Mouse (Mus musculus) forebrain, embryonic 13.5 days (tissue): ENCODE results near the gene Mif. TPM values are rescaled to one million over a fixed set of nuclear protein-coding genes. Genes with fewer than 3 reads are reported as not detected.

Experiments
- ATAC-seq: fragments of 200-750 bp; cut with Nextera tagmentation; 2 replicates; pipeline ENCODE4 v1.8.0; 2017
- H3K27ac ChIP-seq: fragments of 300-500 bp; sonication (generic); 2 replicates; pipeline ENCODE4 v1.5.1; 2015; ENCODE audit warnings: inconsistent platforms, mild to moderate bottlenecking, moderate library complexity
- H3K27me3 ChIP-seq: fragments of 300-500 bp; sonication (generic); 2 replicates; pipeline ENCODE4 v1.6.1; 2015; ENCODE audit warnings: mild to moderate bottlenecking, inconsistent platforms
- H3K36me3 ChIP-seq: fragments of 300-500 bp; sonication (generic); 2 replicates; pipeline ENCODE4 v1.6.1; 2015; ENCODE audit warnings: mild to moderate bottlenecking, inconsistent platforms; ENCODE audit not compliant: poor library complexity, severe bottlenecking
- H3K4me1 ChIP-seq: fragments of 300-500 bp; sonication (generic); 2 replicates; pipeline ENCODE4 v1.6.1; 2015; ENCODE audit warnings: inconsistent platforms
- H3K4me2 ChIP-seq: fragments of 300-500 bp; sonication (generic); 2 replicates; pipeline ENCODE4 v1.6.1; 2015; ENCODE audit warnings: inconsistent platforms, mild to moderate bottlenecking, moderate library complexity
- H3K4me3 ChIP-seq: fragments of 300-500 bp; sonication (generic); 2 replicates; pipeline ENCODE4 v1.5.1; 2015; ENCODE audit warnings: mild to moderate bottlenecking, inconsistent platforms
- H3K9ac ChIP-seq: fragments of 300-500 bp; sonication (generic); 2 replicates; pipeline ENCODE4 v1.6.1; 2015; ENCODE audit warnings: mild to moderate bottlenecking, inconsistent platforms
- H3K9me3 ChIP-seq: fragments of 300-500 bp; sonication (generic); replicated peaks from 2 replicates; pipeline ENCODE4 v1.6.1; 2016; ENCODE audit warnings: inconsistent platforms
- WGBS: fragments of 180-500 bp; shearing (Covaris S2); methylation state at CpG from one replicate; pipeline ENCODE4 v1.1.7; 2015; 5-methylcytosine and 5-hydroxymethylcytosine counted together
- polyA plus RNA-seq: library from polyadenylated mRNA; unstranded; fragments of >200 nt; fragmentation: Nextera tagmentation; extraction: Ambion mirVana; gene quantifications from 2 replicates; pipeline ENCODE4 v1.2.1, GENCODE M21; 2015

The Mif gene
- polyA plus RNA-seq, 1 experiment from 2014 or later = 1,962 TPM

DNA sequence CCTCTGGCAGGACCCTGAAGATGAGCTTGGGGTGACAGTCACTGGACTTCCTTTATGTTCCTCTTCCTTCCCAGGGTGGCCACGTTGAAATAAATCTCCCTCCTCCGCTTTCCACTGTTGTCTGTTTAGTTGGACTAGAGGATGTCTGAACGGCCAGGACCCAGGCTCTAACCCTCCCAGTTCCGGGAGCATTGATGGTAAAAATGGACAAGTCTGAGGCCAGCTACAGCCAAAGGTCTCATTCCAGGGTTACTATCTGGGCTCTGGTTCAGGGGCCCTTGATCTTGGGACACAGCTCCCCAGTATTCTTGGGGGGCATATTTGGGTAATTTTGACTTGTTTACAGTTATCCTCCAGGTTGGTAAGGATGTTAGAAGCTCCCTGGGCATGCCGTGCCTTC is 1.5 kb upstream of the Mif start:
- no peak overlapping the region for H3K4me3 ChIP-seq
- H3K4me1 ChIP-seq = peaks cover 39% of the 10 kb centered on the region
- no peak overlapping the region for H3K4me2 ChIP-seq
- no peaks in the 10 kb centered on the region for H3K9me3 ChIP-seq
- peaks cover 18% of the 10 kb centered on the region for H3K36me3 ChIP-seq
- no peak for ATAC-seq
- WGBS = 68% methylated on average over 5 of the region's 5 CpGs
- H3K9ac ChIP-seq = no peak overlapping the region
- no peaks in the 10 kb centered on the region for H3K27me3 ChIP-seq
- H3K27ac ChIP-seq = no peak overlapping the region; the same call in 1 of the 2 replicates

- peak overlapping the region; percentile 93 for H3K27ac ChIP-seq
- H3K36me3 ChIP-seq = peaks cover 21% of the 10 kb centered on the region
- peak overlapping the region; percentile 78 for H3K4me2 ChIP-seq
- WGBS = 19% methylated on average over 7 of the region's 7 CpGs
- H3K4me3 ChIP-seq = no peak overlapping the region
- ATAC-seq = no peak
- no peaks in the 10 kb centered on the region for H3K27me3 ChIP-seq
- H3K4me1 ChIP-seq = peaks cover 39% of the 10 kb centered on the region
- peak overlapping the region; percentile 90; the same call in 1 of the 2 replicates for H3K9ac ChIP-seq
- H3K9me3 ChIP-seq = no peaks in the 10 kb centered on the region
These were observed 706 bp upstream of the Mif start for GRCm38 (mm10) chr10:75860746-75861145.

- Histone ChIP-seq H3K9me3 (no peaks in the 10 kb centered on the region), H3K9ac (peak overlapping the region; percentile 90), H3K27ac (peak overlapping the region; percentile 93), H3K4me3 (peak overlapping the region; percentile 80), H3K36me3 (peaks cover 24% of the 10 kb centered on the region), H3K4me1 (peaks cover 39% of the 10 kb centered on the region), H3K4me2 (peak overlapping the region; percentile 78), H3K27me3 (no peaks in the 10 kb centered on the region)
- peak; percentile 66 for ATAC-seq
- 2% methylated on average over 27 of the region's 27 CpGs for WGBS
These were observed 813 bp downstream of the Mif start for GRCm38 (mm10) chr10:75859107-75859746.

DNA sequence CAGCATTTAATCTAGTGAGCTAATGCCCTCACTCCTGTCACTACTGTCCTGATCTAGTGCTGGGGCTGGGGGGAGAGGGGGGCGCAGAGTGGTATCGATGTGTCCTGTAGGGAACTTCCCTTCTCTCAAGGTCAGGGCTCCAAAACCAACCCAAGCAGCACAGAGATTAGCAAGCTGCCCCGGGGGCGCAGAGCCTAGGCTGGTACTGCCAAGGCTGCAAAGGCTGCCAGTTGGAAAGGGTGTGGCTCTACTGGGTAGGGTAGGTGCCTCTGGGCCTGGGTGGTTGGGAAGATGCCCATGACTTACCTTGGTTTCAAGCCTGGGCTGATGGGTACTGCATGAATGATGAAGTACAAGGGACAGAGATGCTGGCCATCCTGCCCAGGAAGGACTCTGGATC is 2.4 kb downstream of the Mif start:
- WGBS = 91% methylated on average over 4 of the region's 4 CpGs
- H3K36me3 ChIP-seq = peaks cover 24% of the 10 kb centered on the region
- H3K27ac ChIP-seq = no peak overlapping the region
- 0 out of 2 replicates have a peak overlapping the region, but pooled peaks have one; percentile 78 for H3K4me2 ChIP-seq
- no peak overlapping the region for H3K4me3 ChIP-seq
- ATAC-seq = no peak
- no peak overlapping the region for H3K9ac ChIP-seq
- peaks cover 39% of the 10 kb centered on the region for H3K4me1 ChIP-seq
- no peaks in the 10 kb centered on the region for H3K9me3 ChIP-seq
- H3K27me3 ChIP-seq = no peaks in the 10 kb centered on the region

DNA sequence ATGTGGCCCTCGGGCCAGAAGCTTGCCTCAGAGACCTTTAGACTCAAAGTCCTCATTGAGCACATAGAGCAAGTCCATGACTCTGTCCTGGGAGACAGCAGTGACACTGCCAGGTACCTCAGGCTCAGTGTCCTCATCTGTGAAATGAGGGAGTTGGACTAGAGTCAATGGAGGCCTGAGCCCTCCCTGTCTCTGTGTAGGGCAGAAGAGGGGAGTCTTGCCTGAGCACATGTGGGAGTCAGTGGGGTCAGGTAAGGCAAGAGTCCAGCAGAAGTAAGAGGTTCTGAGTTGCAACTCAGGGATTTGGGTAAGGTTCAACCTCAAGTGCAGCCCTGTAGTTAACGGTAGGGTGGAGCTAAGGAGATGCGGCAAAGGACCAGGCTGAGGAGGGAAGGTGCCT is 3.1 kb downstream of the Mif start:
- H3K4me1 ChIP-seq = peaks cover 39% of the 10 kb centered on the region
- peaks cover 24% of the 10 kb centered on the region for H3K36me3 ChIP-seq
- H3K9me3 ChIP-seq = no peaks in the 10 kb centered on the region
- no peak for ATAC-seq
- H3K4me2 ChIP-seq = no peak overlapping the region
- no peak overlapping the region for H3K9ac ChIP-seq
- H3K27me3 ChIP-seq = no peaks in the 10 kb centered on the region
- WGBS = 86% methylated on average over 3 of the region's 3 CpGs
- H3K4me3 ChIP-seq = no peak overlapping the region
- no peak overlapping the region for H3K27ac ChIP-seq

- Histone ChIP-seq H3K9me3 (no peaks in the 10 kb centered on the region), H3K36me3 (peaks cover 24% of the 10 kb centered on the region), H3K4me1 (peaks cover 40% of the 10 kb centered on the region), H3K4me3 (no peak overlapping the region), H3K27ac (no peak overlapping the region), H3K27me3 (no peaks in the 10 kb centered on the region), H3K9ac (no peak overlapping the region), H3K4me2 (no peak overlapping the region)
- no peak for ATAC-seq
- WGBS = 85% methylated on average over 11 of the region's 11 CpGs
These were observed 3.7 kb downstream of the Mif start for GRCm38 (mm10) chr10:75856155-75856907.

GRCm38 (mm10) chr10:75855416-75855981 is 4.5 kb downstream of the Mif start:
- no peak for ATAC-seq
- peaks cover 24% of the 10 kb centered on the region for H3K36me3 ChIP-seq
- H3K9ac ChIP-seq = no peak overlapping the region
- 92% methylated on average over 15 of the region's 15 CpGs for WGBS
- no peaks in the 10 kb centered on the region for H3K9me3 ChIP-seq
- H3K27me3 ChIP-seq = no peaks in the 10 kb centered on the region
- no peak overlapping the region for H3K4me3 ChIP-seq
- H3K27ac ChIP-seq = no peak overlapping the region
- no peak overlapping the region for H3K4me2 ChIP-seq
- peaks cover 39% of the 10 kb centered on the region for H3K4me1 ChIP-seq

DNA sequence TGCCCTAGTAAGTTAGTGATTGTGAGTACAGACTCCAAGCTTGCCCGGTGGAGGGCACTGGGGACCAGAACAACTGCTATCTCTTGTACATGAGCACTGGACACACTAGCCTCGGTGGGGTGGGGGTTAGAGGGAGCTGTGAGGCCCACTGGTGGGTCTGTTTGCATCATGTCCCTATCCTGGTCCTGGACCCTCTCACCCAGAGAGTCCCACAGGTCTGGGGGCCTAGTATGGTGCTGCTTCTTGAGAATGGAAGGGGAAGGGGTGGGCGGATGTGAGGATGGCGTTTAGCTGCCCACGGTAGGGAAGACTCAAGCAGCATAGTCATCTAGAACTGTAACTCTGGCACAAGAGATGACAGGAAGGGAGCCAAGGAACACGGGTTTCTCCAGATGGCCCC is 5.2 kb downstream of the Mif start:
- H3K4me1 ChIP-seq = peaks cover 35% of the 10 kb centered on the region
- no peak overlapping the region for H3K27ac ChIP-seq
- 85% methylated on average over 6 of the region's 6 CpGs for WGBS
- no peak overlapping the region for H3K4me3 ChIP-seq
- H3K36me3 ChIP-seq = peaks cover 24% of the 10 kb centered on the region
- no peak for ATAC-seq
- no peak overlapping the region for H3K9ac ChIP-seq
- H3K4me2 ChIP-seq = no peak overlapping the region
- H3K27me3 ChIP-seq = no peaks in the 10 kb centered on the region
- no peaks in the 10 kb centered on the region for H3K9me3 ChIP-seq

- no peak overlapping the region for H3K9ac ChIP-seq
- H3K4me1 ChIP-seq = peaks cover 34% of the 10 kb centered on the region
- H3K4me3 ChIP-seq = no peak overlapping the region
- WGBS = 47% methylated on average over 5 of the region's 5 CpGs
- H3K9me3 ChIP-seq = no peaks in the 10 kb centered on the region
- H3K4me2 ChIP-seq = no peak overlapping the region
- H3K27me3 ChIP-seq = no peaks in the 10 kb centered on the region
- peaks cover 24% of the 10 kb centered on the region for H3K36me3 ChIP-seq
- H3K27ac ChIP-seq = no peak overlapping the region
- peak; percentile 19 for ATAC-seq
These were observed 5.9 kb downstream of the Mif start for GRCm38 (mm10) chr10:75854096-75854495.

DNA sequence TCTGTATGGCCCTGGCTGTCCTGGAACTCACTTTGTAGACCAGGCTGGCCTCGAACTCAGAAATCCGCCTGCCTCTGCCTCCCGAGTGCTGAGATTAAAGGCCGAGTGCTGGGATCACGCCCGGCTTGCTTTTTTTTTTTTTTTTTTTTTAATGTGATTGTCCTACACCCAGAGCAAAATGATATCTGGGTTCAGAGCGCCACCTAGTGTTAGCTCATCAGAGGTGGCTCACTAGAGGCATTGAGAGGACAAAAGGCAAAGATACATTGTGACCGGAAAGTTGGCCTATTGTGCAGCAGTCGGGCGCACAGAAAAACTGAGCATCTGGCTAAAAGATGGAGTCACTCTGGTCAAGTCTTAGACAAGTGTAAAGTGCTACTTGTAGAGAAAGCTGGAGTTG is 6.6 kb downstream of the Mif start:
- no peaks in the 10 kb centered on the region for H3K27me3 ChIP-seq
- H3K36me3 ChIP-seq = peaks cover 24% of the 10 kb centered on the region
- H3K4me3 ChIP-seq = no peak overlapping the region
- no peak overlapping the region for H3K4me2 ChIP-seq
- H3K4me1 ChIP-seq = peaks cover 28% of the 10 kb centered on the region
- no peaks in the 10 kb centered on the region for H3K9me3 ChIP-seq
- peak; percentile 57 for ATAC-seq
- H3K9ac ChIP-seq = no peak overlapping the region
- 22% methylated on average over 10 of the region's 10 CpGs for WGBS
- H3K27ac ChIP-seq = no peak overlapping the region

- 96% methylated on average over 12 of the region's 12 CpGs for WGBS
- H3K4me2 ChIP-seq = no peak overlapping the region
- H3K4me3 ChIP-seq = no peak overlapping the region
- no peak for ATAC-seq
- no peaks in the 10 kb centered on the region for H3K27me3 ChIP-seq
- H3K36me3 ChIP-seq = peaks cover 16% of the 10 kb centered on the region
- peaks cover 20% of the 10 kb centered on the region for H3K4me1 ChIP-seq
- no peak overlapping the region for H3K9ac ChIP-seq
- H3K9me3 ChIP-seq = no peaks in the 10 kb centered on the region
- H3K27ac ChIP-seq = no peak overlapping the region
These were observed 7.4 kb downstream of the Mif start for GRCm38 (mm10) chr10:75852539-75853125.

DNA sequence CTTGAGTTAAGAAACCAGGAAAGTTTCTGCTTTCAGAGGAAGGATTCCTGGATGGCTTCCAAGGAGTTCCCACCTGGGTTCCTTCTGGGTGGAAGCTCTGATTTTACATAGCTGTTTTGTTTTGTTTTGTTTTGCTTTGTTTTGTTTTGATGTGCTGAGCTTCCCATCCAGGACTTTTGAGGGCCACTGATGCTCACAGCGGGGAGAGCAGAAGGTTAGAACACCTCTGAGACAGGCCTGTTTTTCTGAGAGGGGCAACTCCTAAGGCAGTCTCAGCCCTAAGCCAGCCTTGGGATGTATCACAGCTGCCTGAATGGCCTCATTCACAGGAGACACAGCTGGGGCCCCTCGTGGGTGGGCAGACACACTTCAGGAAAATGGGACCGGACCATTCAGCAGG is 8.4 kb downstream of the Mif start:
- Histone ChIP-seq H3K36me3 (peaks cover 7% of the 10 kb centered on the region), H3K27me3 (no peaks in the 10 kb centered on the region), H3K27ac (no peak overlapping the region), H3K4me1 (peaks cover 13% of the 10 kb centered on the region), H3K9me3 (no peaks in the 10 kb centered on the region), H3K4me2 (no peak overlapping the region), H3K9ac (no peak overlapping the region), H3K4me3 (no peak overlapping the region)
- 27% methylated on average over 3 of the region's 3 CpGs for WGBS
- ATAC-seq = no peak
